Mouse (Mus musculus) layer of hippocampus, postnatal 25 days (tissue): ENCODE data around the gene Gm28372. TPM values are rescaled to one million over a fixed set of nuclear protein-coding genes. Genes with fewer than 3 reads are reported as not detected.
"Not testable (repeated sequence)": the region's sequence is repeated elsewhere in the genome, so short reads cannot be mapped to it uniquely, and the experiment has no call there.

Experiments
- DNase-seq, 2 experiments: peaks; one replicate each; pipeline ENCODE4 v3.0.0; 2022; ENCODE audit warnings: mixed read lengths in 2 of 2, low spot score in 1 of 2; ENCODE audit errors: extremely low spot score in 1 of 2
- total RNA-seq, 2 experiments: library from RNA; stranded (reverse); gene quantifications; 2 replicates each; pipeline ENCODE4 v1.2.3; 2021

Gm28372 gene
- total RNA-seq, result not detected

- DNase-seq, result no peak
These were observed at the start of gene Gm28372, which contains the start of gene 1700020A23Rik for GRCm38 (mm10) chr2:130404939-130405338. Gene Gm28372, plus strand, starts transcription at chr2:130405239. Gene 1700020A23Rik, plus strand, starts transcription at chr2:130405259.

DNA sequence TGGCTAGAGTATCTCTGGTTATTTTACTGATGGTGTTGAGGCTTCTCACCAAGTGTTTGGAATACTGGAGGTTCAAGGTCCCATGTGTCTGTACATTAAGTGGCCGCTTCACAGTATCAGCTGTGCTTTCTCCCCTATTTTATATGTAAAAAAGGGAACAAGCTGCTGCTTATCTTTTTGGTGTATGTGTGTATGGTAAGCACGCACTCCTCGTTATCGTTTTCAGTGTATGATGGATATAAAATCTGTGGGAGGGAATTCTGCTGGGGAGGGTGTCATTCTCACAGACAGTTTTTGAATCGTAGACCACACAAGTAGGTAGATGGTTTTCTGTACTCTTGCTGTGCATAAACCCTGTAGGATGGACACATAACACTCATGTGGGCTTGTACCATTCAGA, 47.5 kb upstream of the Gm28372 start:
- DNase-seq, result no peak

DNA sequence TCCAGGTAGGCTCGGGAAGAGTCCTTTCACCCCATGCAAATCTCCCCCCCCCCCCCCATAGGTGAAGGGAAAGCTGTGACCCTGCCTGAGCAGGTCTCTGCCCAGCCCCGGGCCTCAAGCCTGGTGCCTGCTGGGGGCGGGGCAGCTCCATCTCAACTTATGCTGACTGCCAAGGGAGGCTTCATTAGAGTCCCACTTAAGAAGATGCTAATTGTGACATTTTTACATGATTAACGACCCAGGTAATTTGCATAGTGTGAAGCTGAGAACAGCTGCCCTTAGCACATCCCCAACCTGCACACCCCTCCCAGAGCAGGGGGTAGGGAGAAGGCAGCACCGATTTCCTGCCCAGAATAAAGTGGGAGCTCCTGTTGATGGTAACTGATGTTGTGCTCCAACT, 46.2 kb upstream of the Gm28372 start:
- DNase-seq, result no peak

DNA sequence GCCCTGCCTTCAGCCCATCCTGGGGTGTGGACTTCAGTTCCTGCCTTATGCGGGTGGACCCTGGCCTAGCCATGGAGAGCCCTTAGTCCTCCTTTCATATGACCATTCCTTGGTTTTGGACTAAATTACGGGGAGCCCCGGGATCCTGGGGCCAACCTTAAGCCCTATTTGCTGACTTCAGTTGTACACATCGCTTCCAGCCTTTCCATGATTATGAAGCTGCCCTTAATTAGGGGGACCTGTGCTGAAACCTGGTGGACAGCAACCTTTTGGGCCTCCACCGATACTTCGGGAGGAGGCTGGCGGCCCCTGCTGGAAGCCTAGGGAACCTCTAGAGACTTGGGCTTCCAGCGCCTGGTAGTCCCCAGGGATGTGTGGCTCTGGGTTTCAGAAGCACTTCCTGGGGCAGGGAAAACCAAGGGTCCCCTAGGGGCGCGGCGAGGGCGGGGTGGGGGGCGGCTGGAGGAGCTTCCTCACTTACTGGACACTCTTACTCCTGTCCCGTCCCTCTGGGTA, 42.5 kb upstream of the Gm28372 start:
- DNase-seq, result peak; percentile 57 to 73

DNA sequence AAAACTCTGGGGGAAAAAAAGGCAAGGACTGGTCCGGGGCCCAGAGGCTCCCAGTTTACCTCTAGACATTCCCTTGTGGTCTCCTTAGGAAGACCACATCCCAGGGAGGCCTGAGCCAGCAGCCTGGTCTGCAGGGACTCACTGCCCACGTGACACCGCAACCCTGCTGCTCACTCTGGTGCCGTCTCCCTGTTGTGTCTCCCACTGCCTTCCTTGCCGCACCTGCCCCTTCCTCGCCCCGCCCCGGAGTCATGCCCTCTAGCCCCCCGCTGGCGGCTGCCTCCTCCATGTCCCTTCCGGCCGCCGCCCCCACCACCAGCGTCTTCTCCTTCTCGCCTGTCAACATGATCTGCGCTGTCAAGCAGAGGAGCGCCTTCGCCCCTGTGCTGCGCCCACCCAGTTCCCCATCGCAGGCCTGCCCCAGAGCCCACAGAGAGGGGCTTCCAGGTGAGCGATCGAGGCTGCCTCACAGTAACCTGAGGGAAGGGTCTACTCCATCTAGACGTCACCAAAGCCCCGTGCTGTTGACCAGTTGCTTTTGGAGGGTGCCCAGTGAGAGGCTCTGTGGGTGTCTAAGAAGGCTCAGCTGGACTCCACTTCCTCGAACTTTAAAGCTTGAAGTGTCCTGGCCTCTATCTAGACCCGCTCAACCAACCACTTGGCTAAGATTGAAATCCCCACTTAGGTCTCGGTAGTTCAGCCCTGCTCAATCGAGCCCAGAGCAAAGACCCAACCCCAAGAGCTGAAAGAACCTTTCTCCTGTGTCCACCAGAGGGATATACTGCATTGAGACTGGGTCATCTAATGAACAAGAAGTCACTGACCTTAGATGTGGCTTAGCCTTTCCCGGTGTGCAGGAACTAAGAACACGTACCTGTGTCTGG, 39.6 kb upstream of the Gm28372 start:
- no peak for DNase-seq

DNA sequence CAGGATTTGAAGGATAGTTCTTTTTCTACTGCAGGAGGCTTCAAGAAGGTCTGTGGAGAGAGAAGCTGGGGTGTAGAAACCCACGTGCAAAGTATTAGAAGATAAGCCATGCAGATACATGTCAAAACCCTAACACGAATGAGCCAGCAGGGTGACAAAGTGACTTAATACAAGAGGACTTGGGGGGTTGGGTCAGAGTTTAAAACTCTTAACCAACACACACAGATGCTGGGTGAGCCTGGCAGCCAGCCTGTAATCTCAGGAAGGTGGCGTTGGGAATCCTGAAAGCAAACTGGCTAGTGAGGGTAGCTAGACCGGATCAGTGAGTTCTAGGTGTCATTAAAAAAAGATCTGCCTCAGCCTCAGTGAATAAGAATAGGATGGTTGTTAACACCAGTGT, 37.7 kb upstream of the Gm28372 start:
- DNase-seq, result no peak

- not testable (repeated sequence) for DNase-seq
These were observed 32.0 kb upstream of the Gm28372 start for GRCm38 (mm10) chr2:130373026-130373425.

DNA sequence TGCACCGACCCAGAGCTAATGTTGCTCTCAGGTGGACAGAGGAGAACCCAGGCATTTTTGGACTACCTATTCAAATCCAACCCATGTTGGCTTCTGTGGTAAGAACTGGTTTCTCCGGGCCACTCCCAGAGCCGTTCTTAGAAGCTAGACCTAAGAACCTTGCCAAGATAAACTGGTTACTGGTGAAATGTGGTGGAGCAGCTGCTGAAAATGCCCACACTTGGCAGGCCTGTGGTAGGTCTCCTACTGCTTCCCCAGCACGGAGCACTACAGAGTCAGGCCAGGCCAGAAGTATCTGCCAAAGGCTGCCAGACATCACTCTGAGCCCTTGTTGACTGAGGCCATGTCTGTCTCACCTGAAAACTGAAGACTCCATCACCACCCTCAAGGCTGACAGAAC, 30.1 kb upstream of the Gm28372 start:
- DNase-seq, result no peak

DNA sequence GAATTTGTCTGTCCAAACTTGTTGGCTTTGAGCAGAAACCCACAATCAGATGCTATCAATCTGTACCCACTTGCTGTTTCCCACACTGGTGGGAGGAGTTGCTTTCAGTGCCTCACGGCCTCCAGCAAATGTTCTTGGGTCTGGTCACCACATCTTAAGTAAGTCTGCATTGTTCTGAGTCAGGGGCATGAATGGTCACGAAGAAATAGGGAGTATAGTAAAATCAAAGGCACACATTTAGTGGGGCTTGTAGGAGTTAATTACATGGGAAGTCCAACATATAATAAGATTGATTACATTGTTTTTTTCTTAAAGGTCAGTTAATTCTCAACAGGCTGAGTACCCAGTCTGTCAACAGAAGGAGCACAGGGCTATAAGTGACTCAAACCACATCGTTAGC, 21.8 kb upstream of the Gm28372 start:
- DNase-seq, result no peak

GRCm38 (mm10) chr2:130383895-130384294, 21.1 kb upstream of the Gm28372 start:
- DNase-seq, result no peak

GRCm38 (mm10) chr2:130386212-130386611, 18.8 kb upstream of the Gm28372 start:
- DNase-seq, result no peak

- no peak for DNase-seq
These were observed 16.2 kb upstream of the Gm28372 start for GRCm38 (mm10) chr2:130388796-130389195.

GRCm38 (mm10) chr2:130390993-130391625, 13.9 kb upstream of the Gm28372 start:
- no peak for DNase-seq

DNA sequence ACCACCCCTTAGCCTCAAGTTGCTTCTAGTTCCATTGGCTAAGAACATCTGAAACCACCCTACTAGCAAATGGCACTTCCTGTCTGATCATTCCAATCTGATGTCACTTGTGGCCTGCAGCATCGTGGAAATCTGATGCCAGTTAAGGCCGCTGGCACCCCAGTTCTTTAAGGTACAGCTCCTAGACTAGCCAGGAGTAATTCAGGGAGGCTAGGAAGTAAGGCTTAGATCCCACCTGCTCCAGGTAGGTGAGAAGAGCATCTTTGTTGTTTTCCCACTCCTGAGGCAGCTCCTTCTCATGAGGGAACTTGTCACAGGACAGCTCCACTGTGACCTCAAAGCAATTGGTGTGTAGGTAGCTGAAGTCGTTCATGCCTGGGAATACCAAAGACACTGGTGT, 12.2 kb upstream of the Gm28372 start:
- DNase-seq, result no peak

- DNase-seq, result no peak
These were observed 9.3 kb upstream of the Gm28372 start for GRCm38 (mm10) chr2:130395696-130396095.

DNA sequence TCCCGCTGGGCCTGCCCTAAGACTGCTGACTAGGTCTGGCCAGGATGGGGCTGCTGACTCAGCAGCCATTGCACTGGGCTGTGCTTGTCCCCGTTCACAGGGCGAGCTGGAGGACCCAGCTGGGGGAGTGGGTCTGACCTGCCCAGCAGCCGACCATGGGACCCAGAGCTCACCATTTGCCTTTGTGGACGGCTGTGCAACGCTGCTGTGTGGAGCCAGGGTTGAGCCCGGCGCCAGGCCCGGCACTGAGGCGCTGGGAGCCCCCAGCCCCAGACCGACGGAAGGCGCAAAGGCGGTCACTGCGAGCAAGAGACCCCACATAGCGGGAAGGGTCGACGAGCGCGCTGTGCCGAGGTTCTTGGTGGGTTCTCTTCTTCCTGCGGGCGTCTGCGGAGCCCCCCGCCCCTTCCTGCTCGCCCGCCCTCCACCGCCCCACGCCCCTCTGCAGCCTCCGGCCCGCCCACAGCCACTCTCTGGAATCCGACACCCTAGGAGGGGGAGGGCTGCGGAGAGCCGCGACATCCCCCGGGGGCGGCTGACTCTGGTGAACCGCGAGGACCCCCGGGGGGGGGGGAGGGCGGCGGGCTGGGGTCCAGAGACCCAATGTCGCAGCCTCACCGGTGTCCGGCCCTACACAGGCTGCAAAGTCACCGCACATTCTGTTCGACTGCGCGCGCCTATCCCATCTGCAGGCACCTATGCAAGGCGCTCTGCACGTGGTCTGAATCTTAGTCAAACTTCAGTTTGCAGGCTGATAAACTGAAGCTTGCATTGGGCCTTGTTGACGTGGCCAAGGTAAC, 7.7 kb upstream of the Gm28372 start, which contains the start of gene Cpxm1:
Gene Cpxm1, minus strand, starts transcription at position 389 of the 800 bp plus-strand sequence.
- DNase-seq, result no peak

DNA sequence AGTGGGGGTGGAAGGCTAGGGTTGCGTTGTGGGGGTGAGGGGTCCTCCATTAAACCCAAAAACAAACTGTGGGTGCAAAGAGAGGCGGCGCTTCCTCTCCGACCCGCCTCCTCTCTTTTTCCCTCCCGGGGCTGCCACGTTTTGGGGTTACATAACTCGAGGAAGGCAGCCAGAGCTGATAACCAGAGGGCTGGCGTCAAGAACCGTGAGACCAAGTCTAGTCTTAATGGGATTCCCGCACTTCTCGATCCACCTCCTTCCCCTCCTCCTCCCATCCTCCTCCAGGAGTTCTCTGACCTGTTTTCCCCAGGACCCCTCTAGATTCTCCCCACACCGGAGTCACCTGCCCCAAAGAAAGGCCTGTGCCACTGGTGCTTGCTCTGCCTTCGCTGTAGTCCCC, 6.9 kb upstream of the Gm28372 start:
- DNase-seq, result peak in 1 of 2 experiments; percentile 31

DNA sequence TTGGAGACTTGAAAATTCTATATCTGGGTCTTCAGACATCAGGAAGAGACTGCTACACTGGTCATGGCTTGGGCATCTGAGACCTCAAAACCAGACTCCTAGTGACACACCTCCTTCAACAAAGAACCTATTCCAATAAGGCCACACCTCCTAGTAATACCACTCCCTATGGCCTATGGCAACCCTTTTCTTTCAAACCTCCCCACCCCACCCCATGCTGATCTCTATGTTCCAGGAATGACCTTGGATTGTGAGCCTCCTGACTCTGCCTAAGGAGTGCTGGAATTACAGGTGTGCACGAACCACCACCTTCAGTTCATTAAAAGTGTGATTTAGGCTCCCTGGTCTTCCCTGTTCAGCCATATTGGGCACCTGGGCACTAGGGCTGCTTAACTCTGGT, 5.0 kb upstream of the Gm28372 start:
- no peak for DNase-seq

DNA sequence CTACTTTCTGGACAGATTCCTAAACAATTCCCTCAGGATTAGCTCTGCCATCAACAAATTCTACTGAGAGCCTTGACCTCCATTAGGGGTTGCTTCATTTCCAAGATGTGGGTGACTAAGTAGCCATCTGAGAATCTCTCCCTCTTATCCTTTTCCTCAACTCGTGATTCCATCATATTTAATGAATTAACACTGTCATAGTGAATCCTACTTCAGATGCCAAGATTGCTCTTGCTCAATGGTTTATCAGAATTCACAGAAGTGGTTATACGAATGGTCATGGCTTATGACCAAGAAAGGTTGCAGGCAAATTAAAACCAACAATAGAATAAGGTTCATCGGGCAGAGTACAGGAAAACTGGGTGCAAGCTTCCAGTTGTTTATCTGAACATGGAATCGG, 3.1 kb upstream of the Gm28372 start:
- DNase-seq, result no peak

DNA sequence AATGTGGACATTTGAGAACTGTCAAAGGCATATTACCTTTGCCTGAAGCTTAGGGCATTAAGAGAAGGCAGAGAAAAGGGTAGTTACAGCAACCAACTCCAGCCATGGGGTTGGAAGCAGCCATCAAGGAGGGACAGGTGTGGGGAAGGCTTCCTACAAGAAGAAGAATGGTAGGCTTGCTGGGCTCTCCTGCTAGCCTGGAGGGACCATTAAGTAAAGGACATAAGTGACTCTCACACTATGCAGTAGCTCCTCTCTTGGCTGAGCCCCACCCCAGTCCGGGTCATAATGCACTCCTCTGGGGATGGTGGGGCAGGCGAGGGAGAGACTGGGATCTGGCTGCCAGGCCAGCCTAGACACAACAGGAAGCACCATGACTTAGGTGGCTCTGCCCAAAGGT, 1.1 kb downstream of the Gm28372 start, which contains the start of gene Tmem239:
Gene Tmem239, plus strand, starts transcription at position 301 of the 400 bp plus-strand sequence.
- no peak for DNase-seq

- DNase-seq, result no peak
These were observed 3.2 kb downstream of the Gm28372 start for GRCm38 (mm10) chr2:130408194-130408593.
